Mouse (Mus musculus) heart, embryonic 15.5 days (tissue): Measurements from ENCODE around the gene Naa38. TPM values are rescaled to one million over a fixed set of nuclear protein-coding genes. Genes with fewer than 3 reads are reported as not detected.
A peak's percentile ranks its signal among the peaks of the same experiment; 100 is the strongest.

Source experiments
- ATAC-seq: fragments of 200-750 bp; cut with Nextera tagmentation; replicated peaks from 2 replicates; pipeline ENCODE4 v1.8.0; 2017; ENCODE audit warnings: low read depth, moderate TSS enrichment; ENCODE audit not compliant: insufficient number of reproducible peaks, insufficient read depth, low FRiP score
- H3K27ac ChIP-seq: fragments of 300-500 bp; sonication (generic); 2 replicates; pipeline ENCODE4 v1.5.1; 2015; ENCODE audit warnings: mild to moderate bottlenecking, inconsistent platforms
- H3K27me3 ChIP-seq: fragments of 300-500 bp; sonication (generic); 2 replicates; pipeline ENCODE4 v1.6.1; 2015; ENCODE audit warnings: inconsistent platforms
- H3K36me3 ChIP-seq: fragments of 300-500 bp; sonication (generic); 2 replicates; pipeline ENCODE4 v1.6.1; 2015; ENCODE audit warnings: mild to moderate bottlenecking, inconsistent platforms
- H3K4me1 ChIP-seq: fragments of 300-500 bp; sonication (generic); replicated peaks from 2 replicates; pipeline ENCODE4 v1.6.1; 2015; ENCODE audit warnings: inconsistent platforms
- H3K4me2 ChIP-seq: fragments of 300-500 bp; sonication (generic); 2 replicates; pipeline ENCODE4 v1.6.1; 2015; ENCODE audit warnings: inconsistent platforms, mild to moderate bottlenecking, moderate library complexity
- H3K4me3 ChIP-seq: fragments of 300-500 bp; sonication (generic); 2 replicates; pipeline ENCODE4 v1.5.1; 2015; ENCODE audit warnings: mild to moderate bottlenecking, inconsistent platforms
- H3K9ac ChIP-seq: fragments of 300-500 bp; sonication (generic); 2 replicates; pipeline ENCODE4 v1.6.1; 2015; ENCODE audit warnings: mild to moderate bottlenecking, inconsistent platforms
- H3K9me3 ChIP-seq: fragments of 300-500 bp; sonication (generic); replicated peaks from 2 replicates; pipeline ENCODE4 v1.6.1; 2016; ENCODE audit warnings: inconsistent platforms
- WGBS: fragments of 180-500 bp; shearing (Covaris S2); methylation state at CpG from one replicate; pipeline ENCODE4 v1.1.7; 2015; ENCODE audit warnings: mixed read lengths; 5-methylcytosine and 5-hydroxymethylcytosine counted together
- polyA plus RNA-seq: library from polyadenylated mRNA; unstranded; fragments of >200 nt; fragmentation: Nextera tagmentation; extraction: Ambion mirVana; gene quantifications from 2 replicates; pipeline ENCODE4 v1.2.1, GENCODE M21; 2015

Naa38 gene
- polyA plus RNA-seq, 1 experiment from 2014 or later, result 129 TPM

- Histone ChIP-seq H3K4me3 (peak overlapping the region; percentile 61), H3K9me3 (no peaks in the 10 kb centered on the region), H3K4me1 (peaks cover 84% of the 10 kb centered on the region), H3K27ac (peak overlapping the region; percentile 95), H3K4me2 (peak overlapping the region; percentile 93), H3K36me3 (peaks cover 7% of the 10 kb centered on the region; the same call in 1 of the 2 replicates), H3K9ac (peak overlapping the region; percentile 55), H3K27me3 (peaks cover 9% of the 10 kb centered on the region)
- 7% methylated on average over 8 of the region's 8 CpGs for WGBS
- no peak for ATAC-seq
Measured at GRCm38 (mm10) chr11:69416921-69417448, 21.7 kb downstream of the Naa38 start.

DNA sequence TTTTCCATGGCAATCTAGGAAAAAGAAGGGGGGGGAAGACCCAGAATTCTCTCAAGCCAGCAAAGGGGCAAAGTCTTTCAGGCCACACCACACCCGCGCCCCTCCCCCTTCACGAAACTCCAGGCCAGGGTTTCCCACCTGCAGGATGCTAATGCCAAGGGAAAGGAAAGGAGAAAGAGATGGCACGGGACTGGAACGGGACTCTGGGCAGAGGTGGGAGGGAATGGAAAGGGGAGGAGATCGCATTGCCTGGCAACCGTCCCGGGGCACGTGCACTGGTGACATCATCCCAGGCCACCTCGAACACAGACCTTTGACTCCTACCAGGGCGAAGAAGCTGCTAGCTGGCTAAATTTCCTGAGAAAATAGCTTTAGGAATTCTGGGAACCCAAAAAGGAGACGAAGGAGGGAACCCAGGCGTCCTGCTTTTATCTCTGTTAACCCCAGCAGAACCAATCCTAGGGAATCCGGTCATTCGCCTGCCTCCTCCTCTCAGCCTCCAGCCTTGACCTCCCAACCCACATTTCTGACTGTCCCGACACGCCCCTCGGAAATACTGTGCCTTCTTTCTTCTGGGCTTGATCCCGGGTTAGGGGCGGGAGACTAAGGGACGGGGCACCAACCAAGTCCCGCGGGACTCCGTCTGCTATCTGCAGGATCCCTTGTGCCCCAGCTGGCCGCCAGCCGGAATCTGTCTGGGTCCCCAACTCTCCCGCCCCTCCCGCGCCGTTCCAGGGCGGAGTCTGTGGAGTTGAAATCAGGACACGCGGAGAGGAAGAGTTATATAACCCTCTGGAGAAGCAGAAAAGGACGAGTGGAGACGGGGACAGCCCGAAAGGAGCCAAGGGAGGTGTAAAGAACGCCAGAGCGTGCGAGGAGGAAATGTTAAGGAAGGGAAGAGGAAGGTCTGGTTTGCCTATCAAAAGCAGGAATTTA is 22.4 kb downstream of the Naa38 start:
- peak overlapping the region; percentile 61 for H3K4me3 ChIP-seq
- H3K9me3 ChIP-seq, result no peaks in the 10 kb centered on the region
- ATAC-seq, result peak; percentile 58
- H3K27ac ChIP-seq, result peak overlapping the region; percentile 95
- H3K4me1 ChIP-seq, result peaks cover 77% of the 10 kb centered on the region
- H3K36me3 ChIP-seq, result peaks cover 4% of the 10 kb centered on the region; the same call in 1 of the 2 replicates
- peak overlapping the region; percentile 93 for H3K4me2 ChIP-seq
- peak overlapping the region; percentile 65 for H3K9ac ChIP-seq
- WGBS, result 0% methylated on average over 39 of the region's 39 CpGs
- peaks cover 16% of the 10 kb centered on the region for H3K27me3 ChIP-seq

- Histone ChIP-seq H3K9ac (peak overlapping the region; percentile 65), H3K9me3 (no peaks in the 10 kb centered on the region), H3K27me3 (peaks cover 21% of the 10 kb centered on the region), H3K27ac (peak overlapping the region; percentile 95), H3K4me2 (peak overlapping the region; percentile 93), H3K36me3 (no peaks in the 10 kb centered on the region), H3K4me1 (peaks cover 66% of the 10 kb centered on the region), H3K4me3 (peak overlapping the region; percentile 61)
- 0% methylated on average over 41 of the region's 45 CpGs for WGBS
- peak; percentile 83 for ATAC-seq
Measured at GRCm38 (mm10) chr11:69418481-69419442, 23.5 kb downstream of the Naa38 start.

DNA sequence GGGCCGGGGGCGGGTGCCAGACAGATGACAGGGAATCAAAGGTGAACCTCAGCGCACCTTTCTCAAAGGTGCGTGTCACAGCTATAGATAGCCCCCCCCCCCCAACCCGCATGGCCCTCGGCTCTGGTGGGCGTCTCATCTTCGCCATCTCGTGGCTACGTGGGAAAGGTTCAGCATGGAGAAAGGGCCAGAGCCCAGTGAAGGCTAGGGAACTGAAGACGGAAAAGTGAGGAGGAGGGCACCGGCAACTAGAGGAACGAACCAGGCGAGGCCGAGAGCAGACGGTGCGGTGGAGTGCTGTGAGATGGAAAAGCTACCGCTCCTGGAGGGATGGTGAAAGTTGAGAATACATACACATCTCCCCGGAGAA is 24.1 kb downstream of the Naa38 start:
- Histone ChIP-seq H3K36me3 (no peaks in the 10 kb centered on the region), H3K27ac (peak overlapping the region; percentile 95), H3K4me2 (peak overlapping the region; percentile 93), H3K9ac (peak overlapping the region; percentile 56), H3K4me3 (peak overlapping the region; percentile 61), H3K27me3 (peaks cover 21% of the 10 kb centered on the region), H3K4me1 (peaks cover 60% of the 10 kb centered on the region), H3K9me3 (no peaks in the 10 kb centered on the region)
- ATAC-seq, result no peak
- WGBS, result 1% methylated on average over 19 of the region's 19 CpGs

GRCm38 (mm10) chr11:69419813-69420553 is 24.7 kb downstream of the Naa38 start:
- ATAC-seq, result no peak
- Histone ChIP-seq H3K9me3 (no peaks in the 10 kb centered on the region), H3K27me3 (peaks cover 21% of the 10 kb centered on the region), H3K36me3 (no peaks in the 10 kb centered on the region), H3K4me3 (peak overlapping the region; percentile 61), H3K9ac (peak overlapping the region; percentile 56), H3K27ac (peak overlapping the region; percentile 95), H3K4me2 (peak overlapping the region; percentile 93), H3K4me1 (peaks cover 54% of the 10 kb centered on the region)
- under 1% methylated on average over 31 of the region's 31 CpGs for WGBS

DNA sequence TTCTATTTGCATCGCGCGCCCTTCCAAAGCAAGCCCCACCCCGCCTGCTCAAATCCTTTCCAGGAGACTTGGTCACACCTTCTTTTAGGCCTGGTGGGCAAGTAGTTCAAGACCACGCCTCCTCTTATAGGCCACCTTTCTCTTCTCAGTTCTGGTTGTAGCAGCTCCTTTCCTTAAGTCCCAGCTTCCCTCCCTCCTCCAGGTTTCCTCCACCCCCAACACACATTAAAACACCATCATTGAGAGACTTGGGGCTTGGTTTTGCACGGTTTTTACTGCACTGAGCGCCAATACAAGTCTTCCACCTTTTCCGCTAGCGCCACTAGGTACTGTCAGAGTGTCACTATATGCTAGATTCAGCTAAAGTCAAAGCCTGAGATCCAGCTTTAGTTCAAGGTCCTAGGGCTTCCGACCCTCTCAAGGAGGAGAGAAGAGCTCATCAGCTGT is 25.3 kb downstream of the Naa38 start:
- peak overlapping the region; percentile 61 for H3K4me3 ChIP-seq
- WGBS, result 9% methylated on average over 10 of the region's 10 CpGs
- peaks cover 48% of the 10 kb centered on the region for H3K4me1 ChIP-seq
- H3K27me3 ChIP-seq, result peaks cover 21% of the 10 kb centered on the region
- H3K4me2 ChIP-seq, result peak overlapping the region; percentile 93
- peak overlapping the region; percentile 56 for H3K9ac ChIP-seq
- no peak overlapping the region for H3K27ac ChIP-seq
- no peak for ATAC-seq
- H3K9me3 ChIP-seq, result no peaks in the 10 kb centered on the region
- H3K36me3 ChIP-seq, result no peaks in the 10 kb centered on the region

GRCm38 (mm10) chr11:69421131-69421977 is 26.1 kb downstream of the Naa38 start:
- ATAC-seq, result no peak
- H3K4me2 ChIP-seq, result peak overlapping the region; percentile 93
- H3K36me3 ChIP-seq, result no peaks in the 10 kb centered on the region
- 22% methylated on average over 25 of the region's 25 CpGs for WGBS
- peak overlapping the region; percentile 56; the same call in 1 of the 2 replicates for H3K9ac ChIP-seq
- peaks cover 48% of the 10 kb centered on the region for H3K4me1 ChIP-seq
- H3K27ac ChIP-seq, result no peak overlapping the region
- H3K9me3 ChIP-seq, result no peaks in the 10 kb centered on the region
- peak overlapping the region; percentile 61; the same call in 1 of the 2 replicates for H3K4me3 ChIP-seq
- H3K27me3 ChIP-seq, result peaks cover 21% of the 10 kb centered on the region

GRCm38 (mm10) chr11:69422842-69423241 is 27.6 kb downstream of the Naa38 start:
- Histone ChIP-seq H3K27me3 (peaks cover 21% of the 10 kb centered on the region), H3K9ac (no peak overlapping the region), H3K4me3 (no peak overlapping the region), H3K36me3 (no peaks in the 10 kb centered on the region), H3K27ac (no peak overlapping the region), H3K4me2 (no peak overlapping the region), H3K4me1 (peaks cover 34% of the 10 kb centered on the region), H3K9me3 (no peaks in the 10 kb centered on the region)
- 88% methylated on average over 10 of the region's 10 CpGs for WGBS
- no peak for ATAC-seq

GRCm38 (mm10) chr11:69423885-69424284 is 28.6 kb downstream of the Naa38 start:
- Histone ChIP-seq H3K36me3 (no peaks in the 10 kb centered on the region), H3K27ac (no peak overlapping the region), H3K9me3 (no peaks in the 10 kb centered on the region), H3K27me3 (peaks cover 21% of the 10 kb centered on the region), H3K4me1 (peaks cover 27% of the 10 kb centered on the region), H3K4me3 (no peak overlapping the region), H3K4me2 (no peak overlapping the region), H3K9ac (no peak overlapping the region)
- 50% methylated on average over 6 of the region's 6 CpGs for WGBS
- no peak for ATAC-seq

GRCm38 (mm10) chr11:69426246-69426645 is 31.0 kb downstream of the Naa38 start:
- H3K9me3 ChIP-seq, result no peaks in the 10 kb centered on the region
- 80% methylated on average over 2 of the region's 2 CpGs for whole genome bisulfite sequencing
- ATAC-seq, result no peak
- no peak overlapping the region for H3K9ac ChIP-seq
- peaks cover 16% of the 10 kb centered on the region for H3K27me3 ChIP-seq
- no peak overlapping the region for H3K4me3 ChIP-seq
- no peak overlapping the region for H3K4me2 ChIP-seq
- H3K27ac ChIP-seq, result no peak overlapping the region
- peaks cover 10% of the 10 kb centered on the region for H3K4me1 ChIP-seq
- no peaks in the 10 kb centered on the region for H3K36me3 ChIP-seq
